Mouse (Mus musculus) midbrain, postnatal 0 days (tissue): ENCODE measurements around the gene Adat1. TPM values are rescaled to one million over a fixed set of nuclear protein-coding genes. Genes with fewer than 3 reads are reported as not detected.

Source experiments
- ATAC-seq: fragments of 200-750 bp; cut with Nextera tagmentation; 2 replicates; pipeline ENCODE4 v1.8.0; 2017; ENCODE audit warnings: moderate number of reproducible peaks, mild to moderate bottlenecking, moderate TSS enrichment, moderate library complexity; ENCODE audit not compliant: low FRiP score
- DNase-seq: peaks from one replicate; pipeline ENCODE4 v3.0.0-alpha.2; 2015; ENCODE audit warnings: low spot score
- H3K27ac ChIP-seq: fragments of 300-500 bp; sonication (generic); 2 replicates; pipeline ENCODE4 v1.5.1; 2014; ENCODE audit warnings: low read depth, mild to moderate bottlenecking, low read length, mixed read lengths
- H3K27me3 ChIP-seq: fragments of 300-500 bp; sonication (generic); 2 replicates; pipeline ENCODE4 v1.6.1; 2014; ENCODE audit warnings: low read length, control low read depth, mixed read lengths; ENCODE audit not compliant: insufficient read depth
- H3K36me3 ChIP-seq: fragments of 300-500 bp; sonication (generic); 2 replicates; pipeline ENCODE4 v1.6.1; 2014; ENCODE audit warnings: low read length, control low read depth, mixed read lengths; ENCODE audit not compliant: insufficient read depth
- H3K4me1 ChIP-seq: fragments of 300-500 bp; sonication (generic); 2 replicates; pipeline ENCODE4 v1.6.1; 2014; ENCODE audit warnings: mild to moderate bottlenecking, control low read depth, antibody characterized with exemption, low read length, mixed read lengths; ENCODE audit not compliant: insufficient read depth
- H3K4me2 ChIP-seq: fragments of 300-500 bp; sonication (generic); 2 replicates; pipeline ENCODE4 v1.6.1; 2014; ENCODE audit warnings: low read depth, mild to moderate bottlenecking, low read length, mixed read lengths; ENCODE audit not compliant: poor library complexity, severe bottlenecking
- H3K4me3 ChIP-seq: fragments of 300-500 bp; sonication (generic); 2 replicates; pipeline ENCODE4 v1.5.1; 2014; ENCODE audit warnings: low read depth, mild to moderate bottlenecking, low read length, moderate library complexity
- H3K9ac ChIP-seq: fragments of 300-500 bp; sonication (generic); replicated peaks from 2 replicates; pipeline ENCODE4 v1.6.1; 2014; ENCODE audit warnings: mild to moderate bottlenecking, low read length, moderate library complexity, mixed read lengths; ENCODE audit not compliant: poor library complexity, severe bottlenecking
- H3K9me3 ChIP-seq: fragments of 300-500 bp; sonication (generic); 2 replicates; pipeline ENCODE4 v1.6.1; 2016; ENCODE audit warnings: low read length, control low read depth
- CTCF ChIP-seq: IDR thresholded peaks from 2 replicates; pipeline ENCODE4 v1.5.1; 2016; ENCODE audit warnings: antibody characterized with exemption, mild to moderate bottlenecking
- WGBS: fragments of 180-500 bp; shearing (Covaris S2); extraction: QIAGEN DNeasy Blood & Tissue Kit; methylation state at CpG from one replicate; pipeline ENCODE4 v1.1.7; 2014; 5-methylcytosine and 5-hydroxymethylcytosine counted together
- polyA plus RNA-seq: library from polyadenylated mRNA; unstranded; fragments of >200 nt; fragmentation: Nextera tagmentation; extraction: Ambion mirVana; gene quantifications from 2 replicates; pipeline ENCODE4 v1.2.1, GENCODE M21; 2015
- total RNA-seq: library from RNA; depleted of rRNA; stranded (reverse); fragments of >200 nt; gene quantifications from 2 replicates; pipeline ENCODE4 v1.2.3, GENCODE M21; 2014; rRNA removed

The Adat1 gene
- total and polyA plus RNA-seq, 2 experiments from 2014 or later: 4.7 to 5.2 TPM

DNA sequence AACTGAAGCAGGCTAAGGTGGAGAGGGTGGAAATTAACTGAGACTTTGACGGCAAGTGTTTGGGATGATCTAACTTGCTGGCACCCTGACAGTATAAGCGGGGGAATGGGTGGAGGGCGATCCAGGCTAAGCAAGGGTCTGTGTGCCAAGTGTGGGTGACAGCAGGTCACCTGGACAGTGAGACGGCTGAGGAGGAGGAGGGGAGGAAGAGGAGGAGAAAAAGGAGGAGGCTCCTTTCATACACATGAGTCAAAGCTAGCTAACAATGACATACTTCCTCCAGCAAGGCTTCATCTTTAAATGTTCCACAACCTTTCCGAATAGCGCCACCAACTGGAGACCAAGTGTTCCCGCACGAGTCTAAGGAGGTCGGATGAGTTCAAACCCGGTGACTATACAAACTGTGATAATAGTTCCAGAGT is 68.7 kb downstream of the Adat1 start:
- peak; percentile 70 for DNase-seq
- H3K4me1 ChIP-seq: no peaks in the 10 kb centered on the region
- peak; percentile 63 for TF ChIP-seq CTCF
- no peak overlapping the region for H3K4me2 ChIP-seq
- peaks cover under 1% of the 10 kb centered on the region; the same call in 1 of the 2 replicates for H3K36me3 ChIP-seq
- no peaks in the 10 kb centered on the region for H3K27me3 ChIP-seq
- no peak overlapping the region for H3K9ac ChIP-seq
- no peak overlapping the region for H3K4me3 ChIP-seq
- 30% methylated on average over 10 of the region's 10 CpGs for WGBS
- no peak overlapping the region for H3K27ac ChIP-seq
- no peaks in the 10 kb centered on the region for H3K9me3 ChIP-seq
- no peak for ATAC-seq

DNA sequence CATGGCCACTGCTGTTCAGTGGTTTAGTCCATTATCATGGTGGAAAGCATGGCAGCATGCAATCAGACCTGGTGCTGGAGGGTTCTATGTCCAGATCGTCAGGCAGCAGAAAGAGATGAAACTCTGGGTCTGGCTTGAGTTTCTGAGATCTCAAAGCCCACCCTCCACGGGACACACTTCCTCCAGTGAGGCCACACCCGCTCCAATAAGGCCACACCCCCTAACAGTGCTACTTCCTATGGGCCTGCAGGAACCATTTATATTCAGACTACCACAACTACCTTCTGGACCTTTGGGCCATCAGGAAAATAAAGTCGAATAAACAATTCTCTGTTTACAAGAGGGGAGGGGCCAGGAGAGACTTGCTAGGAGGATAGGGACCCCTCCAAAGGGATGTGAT is 71.1 kb downstream of the Adat1 start:
- DNase-seq (no peak), ATAC-seq (no peak)
- Histone ChIP-seq H3K9ac (no peak overlapping the region), H3K9me3 (no peaks in the 10 kb centered on the region), H3K27ac (no peak overlapping the region), H3K27me3 (no peaks in the 10 kb centered on the region), H3K4me1 (no peaks in the 10 kb centered on the region), H3K4me3 (no peak overlapping the region), H3K36me3 (peaks cover 12% of the 10 kb centered on the region), H3K4me2 (no peak overlapping the region)
- no peak for TF ChIP-seq CTCF
- WGBS: 86% methylated on average over 4 of the region's 4 CpGs

DNA sequence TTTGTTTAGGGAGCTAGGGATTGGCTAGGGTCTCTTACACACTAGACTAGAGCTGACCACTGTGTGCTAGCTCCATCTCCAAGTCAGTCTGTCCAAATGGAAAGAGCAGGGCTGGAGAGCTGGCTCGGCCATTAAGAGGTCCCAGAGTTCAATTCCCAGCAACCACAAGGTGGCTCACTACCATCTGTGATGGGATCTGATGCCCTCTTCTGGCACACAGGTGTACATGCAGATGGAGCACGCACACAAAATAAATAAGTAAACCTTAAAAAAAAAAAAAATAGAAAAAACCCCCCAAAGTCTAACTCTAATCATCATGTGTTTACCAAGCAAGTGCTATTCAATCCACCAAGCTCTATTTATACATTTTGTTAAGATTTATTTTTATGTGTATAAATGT is 72.4 kb downstream of the Adat1 start:
- no peaks in the 10 kb centered on the region for H3K9me3 ChIP-seq
- ATAC-seq (no peak), DNase-seq (no peak)
- no peak overlapping the region for H3K27ac ChIP-seq
- H3K36me3 ChIP-seq: peaks cover 17% of the 10 kb centered on the region
- 88% methylated on average over 2 of the region's 2 CpGs for WGBS
- no peaks in the 10 kb centered on the region for H3K27me3 ChIP-seq
- H3K4me3 ChIP-seq: no peak overlapping the region
- no peak overlapping the region for H3K4me2 ChIP-seq
- no peaks in the 10 kb centered on the region for H3K4me1 ChIP-seq
- TF ChIP-seq CTCF: peak; percentile 36
- no peak overlapping the region for H3K9ac ChIP-seq

Other genes starting within 250 kb of the Adat1 start
- gene Bcar1, start 248.5 kb downstream of the Adat1 start, total RNA-seq: 62.3 and 72.8 TPM in 2 replicates
- 38.3 and 44.3 TPM in 2 replicates for gene Bcar1, start 248.5 kb downstream of the Adat1 start, polyA plus RNA-seq
- gene Cfdp1, start 138.0 kb downstream of the Adat1 start, total RNA-seq: 61.3 and 63.1 TPM in 2 replicates
- gene Cfdp1, start 138.0 kb downstream of the Adat1 start, polyA plus RNA-seq: 196 and 197 TPM in 2 replicates
- gene Tmem170, start 115.6 kb downstream of the Adat1 start, total RNA-seq: 3.6 TPM in 2 replicates
- 2.1 and 2.7 TPM in 2 replicates for gene Tmem170, start 115.6 kb downstream of the Adat1 start, polyA plus RNA-seq
- 2.9 and 5.2 TPM in 2 replicates for gene Chst5, start 81.9 kb downstream of the Adat1 start, total RNA-seq
- 3.4 and 3.6 TPM in 2 replicates for gene Chst5, start 81.9 kb downstream of the Adat1 start, polyA plus RNA-seq
- gene Tmem231, start 58.4 kb downstream of the Adat1 start, total RNA-seq: 21.3 and 23.7 TPM in 2 replicates
- gene Tmem231, start 58.4 kb downstream of the Adat1 start, polyA plus RNA-seq: 17.3 and 18.7 TPM in 2 replicates
- 117 and 121 TPM in 2 replicates for gene Gabarapl2, start 51.6 kb downstream of the Adat1 start, total RNA-seq
- 459 and 469 TPM in 2 replicates for gene Gabarapl2, start 51.6 kb downstream of the Adat1 start, polyA plus RNA-seq
- gene Kars, start 19.0 kb upstream of the Adat1 start, total RNA-seq: 88.6 and 106 TPM in 2 replicates
- 160 and 163 TPM in 2 replicates for gene Kars, start 19.0 kb upstream of the Adat1 start, polyA plus RNA-seq
- gene Terf2ip, start 19.1 kb upstream of the Adat1 start, total RNA-seq: 55.5 and 75.0 TPM in 2 replicates
- gene Terf2ip, start 19.1 kb upstream of the Adat1 start, polyA plus RNA-seq: 65.4 and 74.9 TPM in 2 replicates
- gene Gm6793, start 22.7 kb upstream of the Adat1 start, total RNA-seq: not detected in 2 replicates
- 0.36 and 0.99 TPM in 2 replicates for gene Gm6793, start 22.7 kb upstream of the Adat1 start, polyA plus RNA-seq